Mouse (Mus musculus) heart, postnatal 14 days (tissue): Measurements from ENCODE around the gene Tle6. TPM values are rescaled to one million over a fixed set of nuclear protein-coding genes. Genes with fewer than 3 reads are reported as not detected.

Experiments used
- DNase-seq, 2 experiments: peaks; one replicate each; pipeline ENCODE4 v3.0.0; 2021 to 2022
- intact Hi-C: fragments of 180-260 bp; cut with DNase I; formaldehyde crosslinking; loops from one replicate; pipeline ENCODE4 v1.15.1; 2025
- total RNA-seq, 2 experiments: library from RNA; stranded (reverse); gene quantifications; 2 replicates each; pipeline ENCODE4 v1.2.3; 2021

The Tle6 gene
- total RNA-seq, 2 experiments from 2014 or later, result 8.0 to 10.2 TPM

GRCm38 (mm10) chr10:81626101-81626993 is 25.5 kb upstream of the Tle6 start:
- intact Hi-C loops, result loop anchor here (5.0 kb wide), 1 partner anchor 546 kb away; no protein-coding TSS in a partner anchor
- DNase-seq, result no peak

GRCm38 (mm10) chr10:81623441-81623840 is 22.6 kb upstream of the Tle6 start:
- DNase-seq, result no peak
- intact Hi-C loops, result no loop called here

GRCm38 (mm10) chr10:81620786-81621185 is 19.9 kb upstream of the Tle6 start:
- intact Hi-C loops, result no loop called here
- DNase-seq, result no peak

- no peak for DNase-seq
- intact Hi-C loops, result no loop called here
These were observed 19.1 kb upstream of the Tle6 start for GRCm38 (mm10) chr10:81619976-81620375.

GRCm38 (mm10) chr10:81615486-81615885 is 14.6 kb upstream of the Tle6 start:
- intact Hi-C loops, result no loop called here
- no peak for DNase-seq

- intact Hi-C loops, result no loop called here
- no peak for DNase-seq
These were observed 11.9 kb upstream of the Tle6 start for GRCm38 (mm10) chr10:81612779-81613178.

GRCm38 (mm10) chr10:81608308-81608707 is 7.4 kb upstream of the Tle6 start:
- intact Hi-C loops, result loop anchor here (2.0 to 10.0 kb wide), 2 partner anchors 54 to 562 kb away; partner anchors contain the start of gene Aes
- no peak for DNase-seq

- intact Hi-C loops, result loop anchor here (10.0 kb wide), 1 partner anchor 51 kb away; the partner anchor contains the start of gene Aes
- DNase-seq, result peak; percentile 91 to 93
These were observed 5.3 kb upstream of the Tle6 start, which contains the start of gene BC025920 for GRCm38 (mm10) chr10:81605974-81606751. TSS of gene BC025920 (plus strand) at chr10:81606270.

- no peak for DNase-seq
- intact Hi-C loops, result loop anchor here (10.0 kb wide), 1 partner anchor 51 kb away; the partner anchor contains the start of gene Aes
These were observed 4.7 kb upstream of the Tle6 start for GRCm38 (mm10) chr10:81605666-81605973.

GRCm38 (mm10) chr10:81604968-81605665 is 4.2 kb upstream of the Tle6 start:
- intact Hi-C loops, result loop anchor here (5.0 to 10.0 kb wide), 2 partner anchors 50 to 103 kb away; partner anchors contain the start of genes Aes and S1pr4
- DNase-seq, result peak; percentile 90 to 93

- DNase-seq, result no peak
- intact Hi-C loops, result loop anchor here (5.0 to 10.0 kb wide), 2 partner anchors 49 to 102 kb away; partner anchors contain the start of genes Aes and S1pr4
These were observed 3.4 kb upstream of the Tle6 start for GRCm38 (mm10) chr10:81604019-81604967.

GRCm38 (mm10) chr10:81602741-81603151 is 1.9 kb upstream of the Tle6 start:
- intact Hi-C loops, result loop anchor here (5.0 to 10.0 kb wide), 2 partner anchors 48 to 100 kb away; partner anchors contain the start of genes Aes and S1pr4

GRCm38 (mm10) chr10:81601396-81601905 is 578 bp upstream of the Tle6 start:
- intact Hi-C loops, result loop anchor here (5.0 to 10.0 kb wide), 2 partner anchors 47 to 99 kb away; partner anchors contain the start of genes Aes and S1pr4

More at GRCm38 (mm10) chr10:81602741-81603151, 1.9 kb upstream of the Tle6 start:
- DNase-seq, result peak in 1 of 2 experiments; percentile 28

GRCm38 (mm10) chr10:81600096-81600495 is 777 bp downstream of the Tle6 start:
- intact Hi-C loops, result loop anchor here (5.0 to 10.0 kb wide), 2 partner anchors 45 to 98 kb away; partner anchors contain the start of genes Aes and S1pr4
- DNase-seq, result no peak

More at GRCm38 (mm10) chr10:81601396-81601905, 578 bp upstream of the Tle6 start:
- no peak for DNase-seq

- no peak for DNase-seq
- intact Hi-C loops, result loop anchor here (5.0 to 10.0 kb wide), 2 partner anchors 45 to 97 kb away; partner anchors contain the start of genes Aes and S1pr4
These were observed 1.2 kb downstream of the Tle6 start for GRCm38 (mm10) chr10:81599630-81600029.

- intact Hi-C loops, result no loop called here
- no peak for DNase-seq
These were observed 2.0 kb downstream of the Tle6 start for GRCm38 (mm10) chr10:81598871-81599270.

- intact Hi-C loops, result no loop called here
These were observed 2.5 kb downstream of the Tle6 start for GRCm38 (mm10) chr10:81598342-81598741.

More at GRCm38 (mm10) chr10:81598342-81598741, 2.5 kb downstream of the Tle6 start:
- DNase-seq, result no peak
